Mouse (Mus musculus) megakaryocyte, embryonic 14.5 days (primary cell): ENCODE results near the gene Lrrc27. TPM values are rescaled to one million over a fixed set of nuclear protein-coding genes. Genes with fewer than 3 reads are reported as not detected.

Source experiments
- H3K27me3 ChIP-seq: replicated peaks from 2 replicates; pipeline ENCODE3; 2012; ENCODE audit warnings: inconsistent platforms
- H3K36me3 ChIP-seq: replicated peaks from 2 replicates; pipeline ENCODE3; 2012; ENCODE audit warnings: low read length, inconsistent platforms, mixed read lengths
- H3K4me1 ChIP-seq: 2 replicates; pipeline ENCODE4 v1.6.1; 2012; ENCODE audit warnings: inconsistent platforms
- H3K4me3 ChIP-seq: replicated peaks from 2 replicates; pipeline ENCODE3; 2012; ENCODE audit warnings: moderate library complexity, mild to moderate bottlenecking, inconsistent platforms
- H3K9me3 ChIP-seq: 2 replicates; pipeline ENCODE4 v1.6.1; 2012; ENCODE audit warnings: inconsistent platforms
- FLI1 ChIP-seq: IDR thresholded peaks from 2 replicates; pipeline ENCODE4 v1.6.1; 2012; ENCODE audit warnings: low read length, inconsistent platforms, mixed read lengths
- GATA1 ChIP-seq: IDR thresholded peaks from 3 replicates; pipeline ENCODE4 v1.6.1; 2012; ENCODE audit warnings: mixed read lengths, low read length, inconsistent platforms, borderline replicate concordance
- polyA plus RNA-seq: library from polyadenylated mRNA; stranded (reverse); fragments of >175 nt; gene quantifications from 2 replicates; pipeline ENCODE4 v1.2.3, GENCODE M21; 2012; ENCODE audit warnings: low replicate concordance; ENCODE audit not compliant: insufficient read depth

Lrrc27 gene
- polyA plus RNA-seq, 1 experiment = 2.9 TPM

DNA sequence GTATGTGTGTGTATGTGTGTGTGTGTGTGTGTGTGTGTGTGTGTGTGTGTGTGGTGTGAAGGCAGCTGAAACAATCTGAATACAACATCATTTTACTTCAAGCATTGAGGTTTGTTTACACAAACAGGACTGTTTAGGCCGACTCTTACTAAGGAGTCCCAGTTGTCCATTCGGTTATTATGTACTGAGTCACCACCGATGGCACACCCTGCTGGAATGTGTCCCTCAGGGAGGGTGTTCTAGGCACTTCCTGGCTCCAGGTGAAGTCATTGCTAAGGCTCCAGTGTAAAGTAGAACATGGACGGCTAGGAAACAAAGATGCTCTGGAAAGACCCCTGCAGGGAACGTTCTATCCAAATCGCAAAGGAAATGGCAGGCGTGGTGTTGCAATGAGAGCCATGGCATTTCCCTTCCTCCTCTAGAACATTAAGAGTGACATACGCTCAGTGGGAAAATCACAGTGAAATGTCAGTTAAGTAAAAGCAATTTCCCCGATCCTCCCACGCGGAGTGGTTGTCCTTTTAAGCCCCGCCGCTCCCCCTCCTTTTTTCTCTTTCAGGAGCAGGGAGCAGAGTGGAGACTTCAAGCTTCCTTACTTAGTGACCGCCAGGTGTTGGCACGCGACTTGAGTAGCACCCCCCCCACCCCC, 72.6 kb downstream of the Lrrc27 start:
- no peak for TF ChIP-seq FLI1
- no peak for TF ChIP-seq GATA1
- Histone ChIP-seq H3K27me3 (no peaks in the 10 kb centered on the region), H3K36me3 (peaks cover 3% of the 10 kb centered on the region), H3K4me3 (no peak overlapping the region), H3K4me1 (peaks cover 64% of the 10 kb centered on the region), H3K9me3 (no peaks in the 10 kb centered on the region)

DNA sequence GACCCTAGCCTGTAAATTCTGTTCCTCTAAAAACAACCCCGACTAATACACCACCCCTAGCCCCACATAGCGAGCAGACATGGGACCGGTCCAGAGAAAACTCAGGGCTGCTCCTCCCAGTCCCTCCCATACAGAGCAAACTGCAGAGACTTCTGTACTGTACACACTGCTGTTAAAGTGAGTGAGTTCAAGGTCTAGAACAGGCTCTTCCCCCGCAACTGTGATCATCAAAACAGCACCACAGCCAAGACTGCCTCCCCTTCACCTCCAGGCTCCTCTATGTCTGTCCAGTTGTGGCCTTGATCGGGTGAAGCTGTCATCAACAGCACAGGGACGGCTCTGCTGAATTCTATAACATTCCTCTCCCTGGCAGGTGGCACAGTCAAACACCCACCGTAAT, 75.8 kb downstream of the Lrrc27 start:
- peaks cover 56% of the 10 kb centered on the region for H3K4me1 ChIP-seq
- H3K4me3 ChIP-seq = no peak overlapping the region
- H3K27me3 ChIP-seq = no peaks in the 10 kb centered on the region
- TF ChIP-seq FLI1 = no peak
- TF ChIP-seq GATA1 = no peak
- H3K9me3 ChIP-seq = peaks cover 4% of the 10 kb centered on the region; the same call in 1 of the 2 replicates
- peaks cover 18% of the 10 kb centered on the region for H3K36me3 ChIP-seq

Other genes starting within 250 kb of the Lrrc27 start
- gene Dpysl4, start 127.0 kb upstream of the Lrrc27 start, polyA plus RNA-seq = not detected in 2 replicates
- gene Stk32c, start 319 bp downstream of the Lrrc27 start, polyA plus RNA-seq = not detected in 2 replicates
- gene Pwwp2b, start 35.5 kb downstream of the Lrrc27 start, polyA plus RNA-seq = 11.6 and 15.8 TPM in 2 replicates
- 95.0 and 304 TPM in 2 replicates for gene Inpp5a, start 176.1 kb downstream of the Lrrc27 start, polyA plus RNA-seq